Mouse (Mus musculus) MEL (cell line): ENCODE measurements at regions not wholly inside any gene's neighbourhood (a gene's known extent, or its start where the extent isn't known, plus 50 kb on each side); places are given as distances from the start of the nearest gene placed in this dataset.

Experiments
- DNase-seq: peaks from one replicate; pipeline ENCODE4 v3.0.0; 2011; ENCODE audit warnings: low read depth, low spot score
- H3K27ac ChIP-seq: 2 replicates; pipeline ENCODE4 v1.5.1; 2012; ENCODE audit warnings: low read depth, mild to moderate bottlenecking, control low read depth, low read length, moderate library complexity; ENCODE audit not compliant: control insufficient read depth
- H3K27me3 ChIP-seq, 2 experiments: fragments of 150-350 bp in 1 of 2; sonication (generic) in 1 of 2; 2 replicates each; pipeline ENCODE4 v1.6.1; 2012; ENCODE audit warnings: low read length in 2 of 2, mild to moderate bottlenecking in 2 of 2, improper control_type of control experiment in 1 of 2, moderate library complexity in 1 of 2; ENCODE audit not compliant: insufficient read depth in 2 of 2, control insufficient read depth in 1 of 2
- H3K36me3 ChIP-seq, 2 experiments: 2 replicates each; pipeline ENCODE4 v1.6.1; 2012 to 2014; ENCODE audit warnings: low read length in 2 of 2, improper control_type of control experiment in 1 of 2, inconsistent platforms in 1 of 2, mild to moderate bottlenecking in 1 of 2; ENCODE audit not compliant: insufficient read depth in 2 of 2, control insufficient read depth in 1 of 2
- H3K4me1 ChIP-seq, 2 experiments: fragments of 150-350 bp in 1 of 2; sonication (generic) in 1 of 2; 2 replicates each; pipeline ENCODE4 v1.6.1; 2012; ENCODE audit warnings: low read length in 2 of 2, improper control_type of control experiment in 1 of 2, mild to moderate bottlenecking in 1 of 2; ENCODE audit not compliant: insufficient read depth in 2 of 2, control insufficient read depth in 1 of 2
- H3K4me3 ChIP-seq, 2 experiments: fragments of 150-350 bp in 1 of 2; sonication (generic) in 1 of 2; 2 replicates each; pipeline ENCODE4 v1.5.1; 2012; ENCODE audit warnings: low read depth in 2 of 2, low read length in 2 of 2, mild to moderate bottlenecking in 2 of 2, moderate library complexity in 2 of 2, control low read depth in 1 of 2, improper control_type of control experiment in 1 of 2; ENCODE audit not compliant: control insufficient read depth in 1 of 2, insufficient read depth in 1 of 2
- H3K79me2 ChIP-seq: 2 replicates; pipeline ENCODE4 v1.6.1; 2012; ENCODE audit warnings: mild to moderate bottlenecking, low read length, moderate library complexity; ENCODE audit not compliant: control insufficient read depth, poor library complexity, insufficient read depth
- H3K9ac ChIP-seq: 2 replicates; pipeline ENCODE4 v1.6.1; 2012; ENCODE audit warnings: low read depth, mild to moderate bottlenecking, control low read depth, low read length, moderate library complexity; ENCODE audit not compliant: control insufficient read depth, poor library complexity, severe bottlenecking
- H3K9me3 ChIP-seq: fragments of 150-350 bp; sonication (generic); replicated peaks from 2 replicates; pipeline ENCODE4 v1.6.1; 2012; ENCODE audit warnings: mild to moderate bottlenecking, low read length, improper control_type of control experiment, moderate library complexity; ENCODE audit not compliant: insufficient read depth
- BHLHE40 ChIP-seq: IDR thresholded peaks from 2 replicates; pipeline ENCODE4 v1.6.1; 2012; ENCODE audit warnings: low read depth, mild to moderate bottlenecking, inconsistent platforms, low read length, improper control_type of control experiment, borderline replicate concordance
- CTCF ChIP-seq, 3 experiments: IDR thresholded peaks in 2 of 3; conservative IDR thresholded peaks in 1 of 3; 2 replicates each; pipeline ENCODE4 v1.5.1; 2011 to 2012; ENCODE audit warnings: low read length in 3 of 3, low read depth in 2 of 3, mild to moderate bottlenecking in 2 of 3, improper control_type of control experiment in 1 of 3, inconsistent platforms in 1 of 3, mixed read lengths in 1 of 3, moderate library complexity in 1 of 3; ENCODE audit not compliant: control insufficient read depth in 1 of 3, insufficient read depth in 1 of 3, poor library complexity in 1 of 3, severe bottlenecking in 1 of 3
- E2F4 ChIP-seq: IDR thresholded peaks from 2 replicates; pipeline ENCODE4 v1.6.1; 2011; ENCODE audit warnings: low read depth, low read length, improper control_type of control experiment, borderline replicate concordance
- ELF1 ChIP-seq: IDR thresholded peaks from 2 replicates; pipeline ENCODE4 v1.6.1; 2014; ENCODE audit warnings: low read depth, mild to moderate bottlenecking, inconsistent platforms, low read length, improper control_type of control experiment, moderate library complexity
- ETS1 ChIP-seq: IDR thresholded peaks from 2 replicates; pipeline ENCODE4 v1.6.1; 2012; ENCODE audit warnings: low read depth, mild to moderate bottlenecking, inconsistent platforms, low read length, improper control_type of control experiment, moderate library complexity
- GABPA ChIP-seq: IDR thresholded peaks from 2 replicates; pipeline ENCODE4 v1.6.1; 2012; ENCODE audit warnings: low read depth, mild to moderate bottlenecking, inconsistent platforms, low read length, improper control_type of control experiment, moderate library complexity
- GATA1 ChIP-seq: IDR thresholded peaks from 2 replicates; pipeline ENCODE4 v1.6.1; 2011; ENCODE audit warnings: low read depth, low read length, improper control_type of control experiment
- KAT2A ChIP-seq: conservative IDR thresholded peaks from 2 replicates; pipeline ENCODE4 v1.6.1; 2012; ENCODE audit warnings: low read depth, low read length, improper control_type of control experiment, inconsistent platforms
- MEF2A ChIP-seq: IDR thresholded peaks from 2 replicates; pipeline ENCODE4 v1.6.1; 2014; ENCODE audit warnings: low read depth, mild to moderate bottlenecking, inconsistent platforms, low read length, improper control_type of control experiment; ENCODE audit not compliant: poor library complexity, insufficient replicate concordance, severe bottlenecking; ENCODE audit errors: extremely low read depth
- MXI1 ChIP-seq: IDR thresholded peaks from 2 replicates; pipeline ENCODE4 v1.6.1; 2011; ENCODE audit warnings: mild to moderate bottlenecking, low read depth, low read length, improper control_type of control experiment
- MYC ChIP-seq: IDR thresholded peaks from 2 replicates; pipeline ENCODE4 v1.6.1; 2011; ENCODE audit warnings: low read depth, mild to moderate bottlenecking, low read length, improper control_type of control experiment, moderate library complexity
- NELFE ChIP-seq: IDR thresholded peaks from 2 replicates; pipeline ENCODE4 v1.6.1; 2011; ENCODE audit warnings: low read depth, low read length, improper control_type of control experiment
- POLR2A ChIP-seq, 2 experiments: IDR thresholded peaks; 2 replicates each; pipeline ENCODE4 v1.6.1; 2011 to 2012; ENCODE audit warnings: low read length in 2 of 2, mild to moderate bottlenecking in 2 of 2, control low read depth in 1 of 2, improper control_type of control experiment in 1 of 2, low read depth in 1 of 2, moderate library complexity in 1 of 2; ENCODE audit not compliant: control insufficient read depth in 1 of 2, insufficient read depth in 1 of 2, poor library complexity in 1 of 2
- RAD21 ChIP-seq: IDR thresholded peaks from 2 replicates; pipeline ENCODE4 v1.6.1; 2011; ENCODE audit warnings: mild to moderate bottlenecking, low read depth, low read length, improper control_type of control experiment
- SMC3 ChIP-seq: IDR thresholded peaks from 2 replicates; pipeline ENCODE4 v1.6.1; 2011; ENCODE audit warnings: low read depth, low read length, improper control_type of control experiment
- TCF12 ChIP-seq: IDR thresholded peaks from 2 replicates; pipeline ENCODE4 v1.6.1; 2014; ENCODE audit warnings: low read depth, mild to moderate bottlenecking, inconsistent platforms, low read length, improper control_type of control experiment, moderate library complexity
- ZKSCAN1 ChIP-seq: IDR thresholded peaks from 2 replicates; pipeline ENCODE4 v1.6.1; 2012; ENCODE audit warnings: low read depth, mild to moderate bottlenecking, inconsistent platforms, low read length, improper control_type of control experiment, moderate library complexity
- ZNF384 ChIP-seq: IDR thresholded peaks from 2 replicates; pipeline ENCODE4 v1.6.1; 2012; ENCODE audit warnings: low read depth, mild to moderate bottlenecking, inconsistent platforms, low read length, improper control_type of control experiment

GRCm38 (mm10) chr16:93180213-93180612 is 354.3 kb upstream of the Runx1 start (continued):
- TF ChIP-seq MEF2A, result no peak
- TF ChIP-seq NELFE, result no peak
- TF ChIP-seq KAT2A, result no peak
- peak; percentile 79 for TF ChIP-seq TCF12
- TF ChIP-seq GATA1, result peak; percentile 74
- peak; percentile 31; the same call in 1 of the 2 replicates for TF ChIP-seq MYC
- peak; percentile 70 for TF ChIP-seq ETS1
- no peak for TF ChIP-seq E2F4
- no peak for TF ChIP-seq BHLHE40
- TF ChIP-seq ELF1, result no peak
- no peak for TF ChIP-seq CTCF (IDR thresholded peaks at IDR 0.05 in 2 of 3, conservative IDR thresholded peaks at IDR 0.05 in 1 of 3; ENCODE audit: control insufficient read depth in 1 of 3, insufficient read depth in 1 of 3, low read depth in 2 of 3, low read length in 3 of 3, poor library complexity in 1 of 3, severe bottlenecking in 1 of 3)

GRCm38 (mm10) chr16:93166667-93167066 is 340.7 kb upstream of the Runx1 start:
- DNase-seq, result no peak
- H3K79me2 ChIP-seq, result no peaks in the 10 kb centered on the region
- H3K4me3 ChIP-seq, result no peak overlapping the region
- H3K9me3 ChIP-seq, result no peaks in the 10 kb centered on the region
- no peaks in the 10 kb centered on the region for H3K27me3 ChIP-seq
- H3K27ac ChIP-seq, result no peak overlapping the region
- no peak for TF ChIP-seq RAD21
- no peak for TF ChIP-seq GABPA
- no peak for TF ChIP-seq ZNF384
- no peak for TF ChIP-seq KAT2A
- TF ChIP-seq MXI1, result no peak
- TF ChIP-seq POLR2A (IDR thresholded peaks at IDR 0.05; ENCODE audit: control insufficient read depth in 1 of 2, insufficient read depth in 1 of 2, low read depth in 1 of 2, low read length in 2 of 2, poor library complexity in 1 of 2), result no peak
- no peaks in the 10 kb centered on the region for H3K36me3 ChIP-seq
- H3K4me1 ChIP-seq, result no peaks in the 10 kb centered on the region
- H3K9ac ChIP-seq, result no peak overlapping the region

DNA sequence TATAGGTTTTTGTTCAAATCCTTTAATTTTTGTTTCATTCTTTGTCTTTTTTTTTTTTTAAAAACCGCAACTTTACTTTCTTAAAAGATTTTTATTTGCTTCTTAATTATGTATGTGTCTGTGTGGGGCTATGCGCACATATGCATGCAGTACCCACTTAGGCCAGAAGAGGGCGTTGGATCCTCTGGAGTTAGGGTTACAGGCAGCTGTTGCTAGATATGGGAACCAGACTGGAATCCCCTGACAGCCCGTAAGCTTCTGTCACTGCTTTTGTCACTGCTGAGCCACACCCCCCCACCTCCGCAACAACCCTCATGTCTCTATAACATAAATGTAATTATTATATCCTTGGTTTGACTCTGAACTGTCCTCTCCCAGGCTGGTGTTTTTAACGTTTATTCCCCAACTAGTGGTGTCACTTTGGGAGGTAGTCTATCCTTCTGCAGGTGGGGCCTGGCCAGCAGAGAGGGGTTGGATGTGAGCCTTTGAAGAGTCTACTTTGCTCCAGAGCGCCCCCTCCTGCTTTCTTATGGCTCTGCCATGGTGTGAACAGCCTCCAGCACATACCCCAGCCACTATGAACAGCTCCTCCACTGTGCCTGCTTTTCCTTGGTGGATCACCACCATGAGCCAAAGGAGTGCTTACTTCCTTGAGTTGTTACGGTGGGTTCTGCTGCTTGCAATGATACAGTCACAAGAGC is 332.7 kb upstream of the Runx1 start:
- Histone ChIP-seq H3K4me3 (no peak overlapping the region), H3K36me3 (peaks cover 0 to 17% of the 10 kb centered on the region in 2 experiments; a peak in 2 of 4 replicates), H3K27ac (no peak overlapping the region), H3K4me1 (peaks cover 9% of the 10 kb centered on the region in 2 experiments), H3K9me3 (no peaks in the 10 kb centered on the region), H3K27me3 (no peaks in the 10 kb centered on the region), H3K9ac (no peak overlapping the region), H3K79me2 (no peaks in the 10 kb centered on the region)
- TF ChIP-seq CTCF (IDR thresholded peaks at IDR 0.05 in 2 of 3, conservative IDR thresholded peaks at IDR 0.05 in 1 of 3; ENCODE audit: control insufficient read depth in 1 of 3, insufficient read depth in 1 of 3, low read depth in 2 of 3, low read length in 3 of 3, poor library complexity in 1 of 3, severe bottlenecking in 1 of 3) (peak; percentile 39 to 61 (median 45)), ZKSCAN1 (no peak), SMC3 (peak; percentile 23; the same call in 1 of the 2 replicates)
- DNase-seq, result peak; percentile 35
